Mouse (Mus musculus) activated CD4-positive, CD25-positive, alpha-beta regulatory T cell, adult 4 months (primary cell): ENCODE measurements around the gene Irx3. TPM values are rescaled to one million over a fixed set of nuclear protein-coding genes. Genes with fewer than 3 reads are reported as not detected.

ENCODE experiments used
- ATAC-seq: one replicate; pipeline ENCODE4 v1.8.0; 2017
- polyA plus RNA-seq, 2 experiments: library from polyadenylated mRNA; unstranded; fragments of 100-300 nt; shearing (Covaris generic); gene quantifications; one replicate each; pipeline ENCODE4 v1.2.1; 2017

The Irx3 gene
- polyA plus RNA-seq, 2 experiments from 2014 or later: not detected

DNA sequence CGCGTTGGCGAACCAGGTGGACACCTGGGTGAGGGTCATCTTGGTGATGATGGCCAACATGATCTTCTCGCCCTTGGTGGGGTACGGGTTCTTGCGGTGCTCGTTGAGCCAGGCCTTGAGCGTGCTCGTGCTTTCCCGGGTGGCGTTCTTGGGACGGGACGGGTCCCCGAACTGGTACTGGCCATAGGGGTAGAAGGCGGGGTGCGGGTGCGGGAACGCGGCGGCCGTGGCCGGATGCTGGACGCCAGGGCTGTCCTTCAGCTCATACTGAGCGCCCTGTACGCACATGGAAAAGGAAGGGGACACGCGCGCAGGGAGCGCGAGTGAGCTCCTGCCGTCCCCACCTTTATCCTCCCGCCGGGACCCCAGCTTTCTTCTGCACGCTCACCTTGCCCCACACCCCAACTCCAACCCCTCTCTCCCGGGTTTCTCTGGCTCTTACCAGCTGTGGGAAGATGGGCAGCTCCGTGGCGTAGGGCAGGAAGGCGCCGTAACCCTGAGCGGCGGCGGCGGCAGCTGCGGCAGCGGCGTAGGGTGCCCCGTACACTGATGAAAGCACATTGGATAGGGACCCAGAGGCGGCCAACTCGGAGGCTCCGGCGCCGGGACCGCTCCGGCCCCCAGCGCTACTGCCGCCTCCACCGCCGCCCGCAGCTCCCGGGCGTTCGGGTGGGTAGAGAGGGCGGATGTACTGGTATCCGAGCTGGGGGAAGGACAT lies 1.2 kb downstream of the Irx3 start:
- ATAC-seq: no peak

DNA sequence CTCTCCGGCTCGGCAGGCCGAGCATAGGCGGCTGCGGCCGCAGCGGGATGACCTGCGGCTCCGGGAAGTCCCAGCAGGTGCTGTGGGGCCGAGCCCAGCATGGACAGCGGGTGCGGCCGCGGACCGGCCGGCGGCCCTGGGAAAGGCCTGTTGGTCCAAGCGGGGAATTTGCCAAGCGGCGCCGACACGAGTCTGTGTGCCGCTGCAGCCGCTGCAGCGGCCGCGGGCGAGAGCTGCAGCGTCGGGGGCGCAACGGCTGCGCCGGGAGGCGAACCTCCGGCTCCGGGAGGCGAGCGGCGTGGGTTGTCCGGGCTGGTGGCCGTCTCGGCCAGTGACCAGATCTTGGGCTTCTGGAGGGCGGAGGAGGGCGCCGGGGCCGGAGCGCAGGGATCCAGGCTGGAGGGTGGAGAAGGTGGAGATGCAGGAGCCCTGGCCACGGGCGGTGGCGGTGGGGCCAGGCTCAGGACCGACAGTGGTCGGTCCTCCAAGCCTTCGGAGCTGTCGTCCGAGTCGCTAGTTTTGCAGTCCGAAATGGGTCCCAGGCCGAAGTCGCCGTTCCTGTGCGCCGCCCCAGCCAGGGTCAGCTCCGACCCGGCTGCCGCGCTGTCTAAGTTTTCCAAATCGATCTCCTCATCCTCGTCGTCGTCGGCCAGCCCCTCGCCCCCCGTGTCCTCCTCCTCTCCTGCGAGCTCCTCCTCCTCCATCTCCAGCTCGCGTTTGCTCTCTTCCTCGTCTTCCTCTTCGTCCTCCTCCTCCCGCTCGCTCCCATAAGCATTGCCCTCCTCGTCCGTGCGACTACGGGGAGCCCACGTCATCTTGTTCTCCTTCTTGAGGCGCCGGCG lies 2.0 kb downstream of the Irx3 start:
- ATAC-seq: no peak

DNA sequence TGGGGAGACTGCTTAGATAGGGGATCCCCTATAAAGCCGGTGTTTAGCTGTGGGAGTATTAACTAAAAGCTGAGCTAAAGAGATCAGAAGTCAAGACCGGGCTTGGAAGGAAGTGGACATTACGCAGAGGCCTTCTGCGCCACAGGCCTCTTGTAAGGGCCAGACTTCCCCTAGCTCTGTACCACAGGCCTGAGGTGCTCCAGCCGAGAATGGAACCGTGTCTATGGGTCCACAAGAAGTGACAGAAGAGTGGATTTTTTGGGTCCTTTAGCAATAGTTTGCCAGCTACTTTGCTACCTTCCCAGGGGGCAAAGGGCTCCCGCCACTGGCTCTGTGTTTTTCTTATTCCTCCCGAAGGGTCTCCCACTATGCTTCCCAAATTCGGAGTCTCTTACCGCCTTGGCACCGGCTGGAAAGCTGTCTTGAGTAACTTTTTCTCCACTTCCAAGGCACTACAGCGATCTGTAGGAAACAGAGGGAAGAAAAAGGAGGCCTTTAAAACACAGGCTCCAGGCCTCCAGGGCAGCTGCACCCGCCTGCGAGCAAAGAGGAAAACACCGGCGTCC lies 2.8 kb downstream of the Irx3 start:
- no peak for ATAC-seq

DNA sequence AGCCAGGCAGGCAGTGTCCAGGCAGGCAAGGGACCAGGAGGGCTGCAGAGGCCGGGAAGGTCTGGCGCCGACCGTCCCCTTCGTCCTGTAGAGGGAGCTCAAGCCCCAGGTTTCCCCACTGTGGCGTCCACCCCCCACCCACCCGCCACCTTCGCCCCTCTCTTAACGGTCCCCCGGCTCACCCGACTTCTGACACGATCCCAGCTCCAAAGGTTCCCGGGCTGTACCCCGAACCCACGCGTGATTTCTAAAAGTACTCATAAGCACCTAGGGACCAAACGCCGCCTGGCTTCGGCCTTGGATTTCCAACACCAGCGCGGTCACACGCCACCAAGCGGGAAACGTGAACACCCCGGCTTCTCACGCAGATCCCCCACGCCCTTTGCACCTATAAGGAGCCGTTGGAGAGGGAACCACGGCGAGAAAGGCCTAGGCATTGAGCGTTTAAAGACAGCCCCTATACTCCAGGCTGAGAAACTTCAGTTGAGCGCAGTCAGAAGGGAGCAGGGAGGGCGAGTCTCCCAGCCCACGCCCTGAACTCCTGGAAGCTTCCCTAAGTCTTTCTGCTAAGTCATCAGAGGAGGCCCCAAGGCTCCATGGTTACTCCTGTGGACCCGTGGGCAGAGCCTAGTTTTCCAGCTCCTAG lies 4.1 kb downstream of the Irx3 start:
- no peak for ATAC-seq

DNA sequence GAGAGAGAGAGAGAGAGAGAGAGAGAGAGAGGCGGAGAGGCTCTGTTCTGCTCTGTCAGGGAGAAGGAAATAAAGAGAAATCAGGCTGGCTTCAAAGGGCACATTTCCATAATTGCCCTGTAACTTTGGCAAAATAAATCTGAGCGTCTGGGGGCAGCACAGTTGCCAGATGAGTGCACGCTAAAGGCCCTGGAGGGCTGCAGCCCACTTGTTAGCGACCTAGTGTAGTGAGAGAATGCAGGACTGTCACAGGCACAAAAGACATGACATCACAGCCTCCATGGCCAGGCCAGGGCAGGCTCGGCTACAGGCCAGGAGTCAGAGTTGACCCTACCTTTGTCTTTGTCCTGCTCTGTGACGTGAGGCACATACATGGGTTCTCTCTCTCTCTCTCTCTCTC lies 8.0 kb downstream of the Irx3 start:
- no peak for ATAC-seq

DNA sequence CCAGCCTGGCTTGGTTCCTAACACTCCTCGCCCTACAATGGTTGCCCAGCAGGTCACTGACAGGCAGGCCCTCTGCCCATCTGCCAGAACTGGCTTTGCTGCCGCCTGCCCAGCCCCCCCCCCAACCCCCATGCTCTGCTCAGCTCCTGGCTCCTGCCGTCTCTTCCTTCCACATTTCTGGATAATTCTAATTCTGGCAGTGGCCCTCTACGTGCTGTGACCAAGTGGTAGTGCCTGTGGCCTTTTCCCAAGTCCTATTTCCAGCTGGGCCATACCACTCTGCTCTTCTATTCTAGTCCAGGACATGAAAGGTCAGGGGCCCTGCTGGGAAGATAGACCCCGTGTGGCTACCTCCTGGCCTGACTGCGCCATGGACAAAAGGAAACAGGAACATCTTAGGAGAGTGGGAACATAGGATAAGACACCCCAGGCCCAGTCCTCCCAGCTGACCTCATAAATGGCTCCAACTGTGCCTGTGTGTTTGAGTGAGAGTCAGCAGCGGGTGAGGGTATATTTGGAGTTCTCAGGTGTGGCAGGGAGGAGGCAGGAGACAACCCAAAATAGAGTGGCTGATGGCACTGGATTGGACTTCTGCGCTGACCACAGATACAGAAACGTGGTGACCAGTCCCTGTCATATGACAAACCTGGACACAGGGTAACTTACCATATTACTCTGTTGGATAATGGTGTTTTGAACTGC lies 14.5 kb downstream of the Irx3 start:
- no peak for ATAC-seq

DNA sequence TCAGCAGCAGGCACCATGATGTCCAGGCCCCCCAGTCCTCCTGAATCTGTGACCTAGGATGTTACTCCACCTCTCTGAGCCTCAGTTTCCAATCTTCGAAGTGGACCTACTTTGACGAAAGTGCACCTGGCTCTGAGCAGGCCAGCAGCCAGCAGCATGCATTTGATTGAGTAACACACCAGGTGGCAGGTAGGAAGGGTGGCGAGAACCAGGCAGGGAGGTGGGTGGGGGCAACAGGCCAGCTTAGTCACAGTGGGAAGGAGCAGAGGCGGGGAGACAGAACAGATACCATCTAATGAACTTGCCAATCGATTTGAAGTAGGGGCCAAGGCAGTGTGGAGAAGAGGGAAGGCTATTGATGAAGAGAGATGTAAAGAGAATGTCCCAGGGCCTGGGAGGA lies 18.9 kb downstream of the Irx3 start:
- no peak for ATAC-seq

DNA sequence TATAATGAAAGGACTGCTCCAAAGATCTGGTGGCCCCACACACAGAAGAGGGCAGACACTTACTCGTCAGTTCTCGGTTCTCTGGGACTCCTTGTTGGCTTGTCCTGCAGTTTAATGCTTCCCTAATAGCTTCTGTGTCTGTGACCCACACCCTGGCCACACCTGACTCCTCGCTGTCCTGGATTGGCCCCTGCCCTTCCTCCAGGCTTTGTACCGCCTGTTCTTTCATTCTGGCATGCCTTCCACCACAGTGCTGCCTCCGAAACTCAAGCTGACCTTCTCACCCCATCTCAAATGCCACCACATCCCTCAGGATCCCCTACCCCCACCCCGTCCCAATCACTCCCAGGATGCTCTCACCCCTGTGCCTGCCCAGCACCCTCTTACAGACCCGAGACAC lies 19.7 kb downstream of the Irx3 start:
- ATAC-seq: no peak

DNA sequence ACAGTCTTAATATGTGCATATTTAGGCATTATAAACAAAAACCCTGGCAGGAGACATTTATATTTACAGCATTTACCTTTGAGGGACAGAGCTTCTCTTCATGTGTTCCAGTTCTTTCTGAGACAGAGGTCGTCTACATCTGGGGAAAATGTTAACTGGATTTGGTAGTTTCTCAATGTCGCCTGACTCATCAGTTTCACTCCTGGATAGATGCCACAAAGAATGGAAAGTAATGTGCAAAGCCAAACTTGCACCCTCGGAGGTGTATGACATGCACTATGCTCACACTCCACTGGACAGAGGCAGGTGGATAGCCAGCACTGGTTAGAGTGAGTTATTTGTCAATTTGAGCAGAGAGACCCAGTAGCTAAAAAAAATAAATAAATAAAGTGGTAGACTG lies 21.2 kb downstream of the Irx3 start:
- no peak for ATAC-seq

DNA sequence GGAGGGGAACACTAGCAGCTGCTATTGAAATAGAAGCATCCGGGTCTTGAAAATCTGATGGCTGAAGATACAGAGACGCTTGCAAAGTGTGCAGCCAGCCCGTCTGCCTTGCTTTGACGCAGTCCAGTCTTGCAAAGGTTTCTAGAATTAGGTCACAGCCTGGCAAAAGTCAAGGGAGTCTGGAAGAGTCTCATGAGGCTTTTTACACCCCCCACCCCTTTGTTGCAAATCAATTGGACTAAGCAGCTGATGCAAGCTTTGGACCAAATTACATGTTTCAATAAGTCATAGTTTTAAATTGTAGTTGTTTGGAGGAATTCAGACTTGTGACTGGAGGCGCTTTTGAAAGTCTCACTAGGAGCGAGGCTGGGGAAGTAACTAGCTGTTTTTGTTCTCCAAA lies 33.0 kb downstream of the Irx3 start:
- no peak for ATAC-seq

DNA sequence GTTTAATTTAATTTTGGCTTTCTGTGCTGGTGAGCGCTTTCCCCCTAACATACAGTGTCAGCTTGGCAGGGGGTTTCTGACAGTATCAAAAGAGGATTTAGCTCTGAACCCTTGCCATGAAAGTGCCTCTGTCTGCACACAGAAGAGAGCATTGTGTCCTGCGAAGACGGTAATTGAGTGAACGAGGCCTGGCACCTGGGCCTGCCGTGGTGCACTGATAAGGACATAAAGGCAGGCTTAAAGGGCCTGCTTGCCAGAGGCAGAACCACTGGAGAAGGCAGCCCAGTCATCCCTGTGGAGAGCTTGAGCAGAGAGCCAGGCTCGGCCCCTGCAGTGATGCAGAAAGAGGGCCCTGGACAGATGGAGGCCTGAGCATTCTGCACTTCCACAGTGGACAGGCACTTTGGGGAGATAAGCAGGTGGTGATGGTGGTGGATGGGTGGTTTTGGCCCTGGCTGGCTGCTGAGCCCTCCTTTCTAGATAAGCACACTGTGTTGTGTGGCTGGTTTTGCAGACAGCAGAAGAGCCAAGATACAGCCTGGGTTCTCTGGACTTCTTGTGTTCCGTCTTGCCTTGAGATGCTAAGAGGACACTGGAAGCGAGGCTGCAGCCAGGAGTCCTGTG lies 36.3 kb downstream of the Irx3 start:
- ATAC-seq: no peak

DNA sequence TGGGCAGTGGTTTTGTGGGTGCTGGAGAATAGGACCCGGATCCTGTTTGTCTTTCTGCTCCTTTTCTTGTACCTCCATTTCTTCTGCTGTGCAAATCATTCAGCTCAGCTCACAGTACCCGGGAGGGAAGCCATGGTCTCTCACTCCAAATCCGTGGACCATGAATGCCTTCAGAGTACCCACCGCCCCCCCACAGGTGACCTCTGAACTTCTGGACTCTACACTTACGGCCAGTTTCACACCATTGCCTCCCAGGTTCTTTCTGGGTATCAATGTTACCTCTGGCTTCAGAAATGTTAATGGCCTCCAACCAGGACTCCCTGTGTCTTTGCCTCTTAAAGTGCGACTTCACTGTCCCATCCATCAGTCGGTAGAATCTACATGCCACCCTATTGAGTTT lies 46.3 kb downstream of the Irx3 start:
- ATAC-seq: no peak

DNA sequence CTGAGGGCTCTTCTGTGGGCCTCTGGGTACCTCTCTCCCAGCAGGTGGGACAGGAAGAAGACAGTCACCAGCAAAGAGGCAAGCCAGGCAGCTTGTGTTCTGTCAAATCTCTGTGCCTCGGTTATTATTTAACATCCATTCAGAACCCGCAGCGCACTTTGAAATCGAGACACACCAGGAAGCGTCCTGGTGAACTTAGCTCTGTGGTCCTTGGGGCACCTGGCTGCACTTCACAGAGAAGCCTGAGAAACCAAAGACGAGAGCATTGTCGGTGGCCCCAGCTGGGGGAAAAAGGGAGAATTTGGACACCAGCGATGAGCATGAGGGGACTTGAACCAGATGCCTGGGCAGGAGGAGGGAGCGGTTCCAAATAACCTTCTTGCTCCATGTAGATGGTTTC lies 46.8 kb downstream of the Irx3 start:
- no peak for ATAC-seq

DNA sequence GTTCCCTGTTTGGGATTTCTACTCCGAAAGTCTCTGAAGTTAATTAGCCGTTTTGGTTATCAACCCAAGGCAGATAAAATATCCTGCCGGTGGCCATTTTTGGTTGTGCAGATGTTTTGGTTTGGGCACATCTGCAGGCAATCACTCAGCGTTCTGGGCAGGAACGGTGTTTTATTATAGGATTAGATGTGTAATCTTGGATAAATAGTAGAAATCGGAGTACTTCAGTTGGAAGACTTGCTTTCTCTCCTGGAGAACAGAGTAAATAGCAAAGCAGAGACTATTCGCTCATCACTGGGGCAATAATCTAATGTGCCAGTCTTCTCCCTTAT lies 51.1 kb downstream of the Irx3 start:
- no peak for ATAC-seq

DNA sequence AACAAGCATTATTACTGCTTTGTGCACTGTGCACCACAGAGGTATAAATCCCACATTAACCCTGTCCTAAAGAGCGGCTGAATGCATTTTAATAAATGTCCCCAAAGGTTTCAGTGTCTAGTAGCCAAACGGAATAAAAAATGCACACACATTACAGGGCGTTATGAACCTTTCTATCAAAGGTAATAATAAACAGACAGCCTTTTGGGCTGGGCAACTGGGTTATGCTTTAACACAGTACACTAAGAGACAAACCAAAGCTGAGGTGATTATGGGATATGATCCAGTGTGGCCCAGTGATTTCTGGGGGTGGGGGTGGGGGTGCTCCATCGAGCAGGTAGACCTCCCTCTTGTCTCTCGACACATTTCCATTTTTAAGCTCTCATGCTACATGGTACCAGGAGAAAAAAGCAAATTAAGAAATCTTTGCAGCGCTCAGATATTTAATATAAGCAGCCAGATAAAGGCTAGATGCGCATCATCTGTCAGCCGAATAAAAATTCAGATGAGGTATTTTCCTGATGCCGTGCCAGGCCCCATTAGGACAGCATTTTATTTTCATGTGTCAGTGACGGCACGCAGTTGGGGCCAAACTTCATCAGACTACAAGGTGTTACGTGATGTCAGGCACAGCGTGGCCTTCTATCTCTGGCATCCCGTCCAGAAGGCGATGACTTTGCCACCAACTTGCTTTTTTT lies 51.6 kb downstream of the Irx3 start:
- ATAC-seq: no peak

DNA sequence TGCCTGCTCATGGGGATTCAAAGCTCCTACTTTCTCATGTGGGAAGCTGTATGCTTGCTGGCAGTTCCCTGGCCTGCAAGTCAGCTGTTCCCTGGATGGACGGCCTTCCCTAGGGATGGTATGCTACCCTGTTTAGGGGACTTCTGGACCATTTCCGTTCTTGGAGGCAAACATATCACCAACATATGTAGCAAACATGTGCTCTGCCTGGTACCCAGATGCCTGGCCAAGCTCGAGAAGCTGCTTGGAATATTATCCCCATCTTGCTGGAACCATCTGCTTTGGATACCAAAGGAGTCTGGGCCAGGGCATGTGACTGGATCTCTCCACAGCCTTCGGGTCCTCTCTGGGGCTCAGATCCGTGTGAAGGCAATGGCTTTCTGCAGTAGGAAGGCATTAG lies 52.5 kb downstream of the Irx3 start:
- ATAC-seq: no peak
